Mouse (Mus musculus) liver, postnatal 0 days (tissue): ENCODE results near the gene Cbx6. TPM values are rescaled to one million over a fixed set of nuclear protein-coding genes. Genes with fewer than 3 reads are reported as not detected.

Experiments
- ATAC-seq: fragments of 200-750 bp; cut with Nextera tagmentation; 2 replicates; pipeline ENCODE4 v1.8.0; 2017; ENCODE audit warnings: mild to moderate bottlenecking, moderate library complexity
- DNase-seq: peaks from one replicate; pipeline ENCODE4 v3.0.0-alpha.2; 2016
- H3K27ac ChIP-seq: fragments of 300-500 bp; sonication (generic); 2 replicates; pipeline ENCODE4 v1.5.1; 2014; ENCODE audit warnings: antibody characterized with exemption, moderate library complexity, mild to moderate bottlenecking, low read depth
- H3K27me3 ChIP-seq: fragments of 300-500 bp; sonication (generic); 2 replicates; pipeline ENCODE4 v1.6.1; 2014; ENCODE audit warnings: low read length, control low read depth, mixed read lengths; ENCODE audit not compliant: insufficient read depth
- H3K36me3 ChIP-seq: fragments of 300-500 bp; sonication (generic); replicated peaks from 2 replicates; pipeline ENCODE4 v1.6.1; 2014; ENCODE audit warnings: mild to moderate bottlenecking, control low read depth, low read length, moderate library complexity, mixed read lengths; ENCODE audit not compliant: insufficient read depth
- H3K4me1 ChIP-seq: fragments of 300-500 bp; sonication (generic); 2 replicates; pipeline ENCODE4 v1.6.1; 2014; ENCODE audit warnings: antibody characterized with exemption, mild to moderate bottlenecking, control low read depth; ENCODE audit not compliant: insufficient read depth
- H3K4me2 ChIP-seq: fragments of 300-500 bp; sonication (generic); 2 replicates; pipeline ENCODE4 v1.6.1; 2014; ENCODE audit warnings: low read depth, mild to moderate bottlenecking, low read length, moderate library complexity, mixed read lengths
- H3K4me3 ChIP-seq: fragments of 300-500 bp; sonication (generic); 2 replicates; pipeline ENCODE4 v1.5.1; 2014; ENCODE audit warnings: low read depth, low read length
- H3K9ac ChIP-seq: fragments of 300-500 bp; sonication (generic); replicated peaks from 2 replicates; pipeline ENCODE4 v1.6.1; 2014; ENCODE audit warnings: mild to moderate bottlenecking, moderate library complexity
- H3K9me3 ChIP-seq: fragments of 300-500 bp; sonication (generic); 2 replicates; pipeline ENCODE4 v1.6.1; 2016; ENCODE audit warnings: mild to moderate bottlenecking, control low read depth, low read length, mixed read lengths
- CTCF ChIP-seq: sonication (generic); IDR thresholded peaks from 2 replicates; pipeline ENCODE4 v1.5.1; 2016; ENCODE audit warnings: antibody characterized with exemption, low read depth
- EP300 ChIP-seq: IDR thresholded peaks from 2 replicates; pipeline ENCODE4 v1.6.1; 2016; ENCODE audit warnings: antibody characterized with exemption, low read depth, mild to moderate bottlenecking
- WGBS: fragments of 180-500 bp; shearing (Covaris S2); extraction: QIAGEN DNeasy Blood & Tissue Kit; methylation state at CpG from one replicate; pipeline ENCODE4 v1.1.7; 2014; ENCODE audit not compliant: insufficient replicate concordance; 5-methylcytosine and 5-hydroxymethylcytosine counted together
- polyA plus RNA-seq: library from polyadenylated mRNA; unstranded; fragments of >200 nt; fragmentation: Nextera tagmentation; extraction: Ambion mirVana; gene quantifications from 2 replicates; pipeline ENCODE4 v1.2.1, GENCODE M21; 2015

The Cbx6 gene
- polyA plus RNA-seq, 1 experiment from 2014 or later, result 4.4 TPM

DNA sequence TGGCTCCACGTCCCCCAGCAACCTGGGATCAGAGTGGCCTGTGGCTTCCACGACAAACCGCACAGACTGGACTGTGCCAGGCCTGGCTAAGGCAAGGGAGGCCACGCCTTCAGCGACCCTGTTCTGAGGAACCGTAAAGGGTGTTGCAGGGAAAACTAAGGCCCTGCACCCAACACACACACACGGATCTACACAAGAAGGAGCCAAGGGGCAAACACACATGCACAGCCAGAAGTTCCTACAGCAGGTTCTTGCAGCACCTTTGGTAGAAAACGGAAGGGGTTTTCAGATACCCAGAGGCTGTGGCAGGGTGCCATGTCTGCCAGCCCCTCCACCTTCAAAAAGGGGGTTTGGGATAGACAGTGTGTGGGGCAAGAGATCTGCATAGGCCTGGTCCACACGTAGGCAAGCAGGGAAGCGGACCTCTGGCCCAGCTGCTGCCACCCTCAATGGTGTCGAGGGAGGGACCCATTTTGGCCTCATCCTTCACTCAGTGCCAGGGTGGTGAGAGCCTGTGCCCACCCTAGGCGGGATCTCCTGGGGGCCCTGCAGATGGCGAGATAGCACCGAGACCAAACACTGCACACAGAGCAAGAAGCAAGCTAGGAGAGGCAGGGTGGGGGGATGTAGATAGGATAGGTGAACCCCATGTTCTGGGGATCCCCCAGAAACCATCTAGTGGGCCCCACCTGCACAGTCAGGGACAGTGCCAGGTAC, 7.3 kb downstream of the Cbx6 start:
- ATAC-seq (no peak), DNase-seq (no peak)
- H3K27ac ChIP-seq, result no peak overlapping the region
- H3K36me3 ChIP-seq, result no peaks in the 10 kb centered on the region
- H3K9ac ChIP-seq, result no peak overlapping the region
- H3K4me2 ChIP-seq, result no peak overlapping the region
- TF ChIP-seq EP300 (no peak), CTCF (no peak)
- no peak overlapping the region for H3K4me3 ChIP-seq
- no peaks in the 10 kb centered on the region for H3K9me3 ChIP-seq
- peaks cover 2% of the 10 kb centered on the region; the same call in 1 of the 2 replicates for H3K4me1 ChIP-seq
- H3K27me3 ChIP-seq, result no peaks in the 10 kb centered on the region
- WGBS, result 80% methylated on average over 14 of the region's 14 CpGs

DNA sequence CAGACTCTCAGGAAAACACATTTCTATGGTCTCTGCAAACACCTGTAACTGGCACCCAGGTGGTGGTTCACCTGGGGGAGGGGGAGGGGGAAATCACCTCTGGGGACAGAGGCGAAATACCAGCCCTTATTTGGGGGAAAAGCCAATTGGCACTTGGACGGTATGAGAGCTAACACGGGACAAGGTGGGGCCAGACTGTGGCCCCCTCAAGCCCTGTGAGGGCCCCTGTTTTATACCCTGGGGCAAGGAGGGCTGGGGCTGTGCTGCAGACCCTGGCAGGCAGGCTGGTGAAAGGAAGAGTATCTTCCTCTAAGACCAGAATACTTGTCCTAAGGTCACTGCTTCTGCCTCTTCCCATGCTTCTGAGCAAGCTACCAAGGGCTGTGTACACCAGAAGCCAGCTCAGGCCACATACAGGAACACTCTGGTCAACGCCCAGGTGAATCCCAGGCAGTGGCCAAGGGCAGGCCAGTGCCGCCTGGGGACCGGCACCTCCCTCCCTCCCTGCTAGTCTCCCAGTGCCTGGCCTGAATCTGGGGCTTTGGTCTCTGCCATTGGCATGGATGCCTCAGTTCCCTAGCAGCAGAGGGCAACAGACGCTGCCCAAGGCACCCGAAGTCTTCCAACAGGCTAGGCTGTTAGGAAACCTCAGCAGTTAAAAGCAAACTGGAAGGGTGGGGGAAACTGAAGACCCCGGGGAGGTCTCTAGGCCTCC, 8.1 kb downstream of the Cbx6 start:
- ATAC-seq, result no peak
- H3K27ac ChIP-seq, result no peak overlapping the region
- DNase-seq, result no peak
- no peaks in the 10 kb centered on the region for H3K9me3 ChIP-seq
- WGBS, result 79% methylated on average over 9 of the region's 9 CpGs
- no peak overlapping the region for H3K4me2 ChIP-seq
- TF ChIP-seq CTCF (no peak), EP300 (no peak)
- H3K27me3 ChIP-seq, result no peaks in the 10 kb centered on the region
- peaks cover 2% of the 10 kb centered on the region; the same call in 1 of the 2 replicates for H3K4me1 ChIP-seq
- no peaks in the 10 kb centered on the region for H3K36me3 ChIP-seq
- no peak overlapping the region for H3K4me3 ChIP-seq
- no peak overlapping the region for H3K9ac ChIP-seq

DNA sequence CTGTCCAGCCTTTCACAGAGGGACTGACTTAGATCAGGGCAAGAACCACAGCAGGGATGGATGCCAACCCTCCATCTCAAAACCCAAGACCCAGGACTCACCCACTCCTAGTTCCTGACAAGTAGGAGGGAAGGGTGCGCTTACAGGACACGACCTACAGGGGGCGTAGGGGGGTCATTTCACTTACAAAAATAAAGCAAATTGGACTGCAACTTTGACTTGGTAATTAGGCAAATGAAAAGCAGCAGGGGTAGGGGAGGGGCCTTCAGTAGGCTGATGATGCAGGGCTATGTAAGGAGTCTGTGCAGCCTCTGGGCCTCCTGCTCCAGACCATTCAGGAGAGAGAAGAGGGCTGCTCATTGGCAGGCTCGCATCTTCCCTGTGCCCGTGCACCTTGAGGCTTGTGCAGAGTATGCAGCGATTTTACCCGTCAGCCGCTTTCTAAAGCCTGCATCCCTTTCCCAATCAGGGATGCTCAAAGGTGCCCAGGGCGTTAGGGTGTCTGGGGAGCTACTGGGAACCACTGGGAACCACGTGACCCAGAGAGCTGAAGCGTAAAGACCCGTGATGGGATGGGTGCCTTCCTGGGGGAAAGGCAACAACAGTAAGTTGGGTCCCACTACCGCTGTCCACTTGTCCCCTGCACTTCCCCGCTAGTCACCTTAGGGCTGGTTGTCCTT, 9.2 kb downstream of the Cbx6 start:
- Histone ChIP-seq H3K27ac (no peak overlapping the region), H3K27me3 (no peaks in the 10 kb centered on the region), H3K36me3 (no peaks in the 10 kb centered on the region), H3K4me2 (no peak overlapping the region), H3K4me3 (no peak overlapping the region), H3K4me1 (peaks cover 2% of the 10 kb centered on the region; the same call in 1 of the 2 replicates), H3K9me3 (no peaks in the 10 kb centered on the region), H3K9ac (no peak overlapping the region)
- 71% methylated on average over 14 of the region's 14 CpGs for WGBS
- ATAC-seq (no peak), DNase-seq (peak; percentile 49)
- TF ChIP-seq CTCF (peak; percentile 68), EP300 (no peak)

DNA sequence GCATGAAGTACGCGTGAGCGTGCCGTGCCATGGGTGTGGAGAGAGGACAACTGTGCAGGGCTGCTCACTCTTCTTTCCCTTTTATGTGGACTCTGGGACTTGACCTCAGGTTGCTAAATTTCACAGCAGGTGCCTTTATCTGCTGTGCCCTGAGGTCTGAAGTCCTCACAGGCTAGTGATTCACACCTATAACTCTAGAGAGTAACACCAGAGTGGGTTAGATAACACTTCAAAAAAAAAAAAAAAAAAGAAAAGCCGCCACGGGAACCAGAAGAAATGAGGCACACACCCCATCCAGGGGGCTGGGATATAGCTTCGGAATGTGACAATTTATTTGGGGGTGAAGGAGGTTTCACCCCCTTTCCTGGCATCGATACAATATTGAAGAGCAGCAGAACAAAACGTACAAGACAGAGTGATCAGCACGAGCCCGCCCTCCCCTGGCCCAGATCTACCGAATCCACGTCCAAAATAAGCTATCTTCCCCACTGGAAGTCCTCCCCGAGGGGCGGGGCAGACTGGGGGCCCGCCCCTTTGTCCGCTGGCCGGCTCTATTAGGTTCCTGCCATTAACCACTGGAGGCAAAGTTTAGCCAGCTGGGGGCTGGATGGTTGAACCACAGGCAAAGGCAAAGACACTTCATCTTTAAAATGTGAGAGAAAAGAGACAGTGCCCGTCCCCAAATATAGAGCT, 10.8 kb downstream of the Cbx6 start:
- Histone ChIP-seq H3K4me2 (no peak overlapping the region), H3K9me3 (no peaks in the 10 kb centered on the region), H3K36me3 (no peaks in the 10 kb centered on the region), H3K4me1 (peaks cover 2% of the 10 kb centered on the region; the same call in 1 of the 2 replicates), H3K27ac (no peak overlapping the region), H3K9ac (no peak overlapping the region), H3K4me3 (no peak overlapping the region), H3K27me3 (no peaks in the 10 kb centered on the region)
- WGBS, result 73% methylated on average over 19 of the region's 19 CpGs
- ATAC-seq (no peak), DNase-seq (peak; percentile 37)
- TF ChIP-seq EP300, result no peak
- no peak for TF ChIP-seq CTCF

DNA sequence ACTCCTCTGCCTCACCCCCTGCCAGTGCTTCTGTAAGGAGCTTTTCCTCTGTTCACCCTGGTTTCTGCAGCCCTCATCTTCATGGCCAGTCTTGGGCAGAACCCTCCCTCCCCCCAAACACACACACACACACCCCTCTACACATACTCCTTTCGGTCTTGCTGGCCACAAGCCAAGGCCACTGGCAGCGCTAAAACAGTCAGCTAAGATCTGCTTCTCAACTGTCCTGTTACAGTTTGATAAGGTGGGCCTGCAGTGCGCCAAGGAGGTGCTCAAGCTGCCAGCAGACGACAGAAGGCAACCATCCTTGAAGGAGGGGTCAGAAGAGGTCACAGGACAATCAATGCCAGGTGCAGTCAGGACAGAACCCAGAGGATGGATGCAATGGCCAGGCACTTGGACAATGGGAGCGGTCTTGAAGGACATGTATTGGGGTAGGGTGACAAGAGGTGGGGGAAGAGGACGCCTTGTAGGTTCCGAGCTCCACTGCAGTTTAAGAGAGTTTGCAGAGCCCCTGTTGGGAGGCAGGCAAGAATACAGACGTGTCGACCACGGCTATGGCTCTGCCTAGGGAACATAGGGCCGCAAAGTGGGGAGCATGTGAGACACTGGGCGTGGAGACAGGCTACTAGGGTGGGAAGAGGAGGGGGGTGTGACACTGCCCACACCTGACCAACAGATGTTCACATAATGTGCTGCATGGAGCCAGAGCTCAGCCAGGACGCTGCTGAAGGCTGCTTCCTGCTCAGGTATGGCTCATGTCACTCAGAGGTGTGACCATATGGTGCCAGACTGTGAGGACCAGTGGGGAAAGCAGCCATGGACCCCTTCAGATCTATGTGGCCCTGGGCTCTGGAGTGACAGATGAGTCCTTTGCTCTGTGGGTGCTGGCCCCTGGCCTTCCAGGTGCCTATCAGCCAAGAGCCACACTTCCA, 12.0 kb downstream of the Cbx6 start:
- no peak for TF ChIP-seq CTCF
- TF ChIP-seq EP300, result peak; percentile 53; the same call in 1 of the 2 replicates
- Histone ChIP-seq H3K27ac (no peak overlapping the region), H3K4me3 (no peak overlapping the region), H3K9ac (no peak overlapping the region), H3K27me3 (no peaks in the 10 kb centered on the region), H3K36me3 (no peaks in the 10 kb centered on the region), H3K4me2 (no peak overlapping the region), H3K4me1 (peaks cover 2% of the 10 kb centered on the region; the same call in 1 of the 2 replicates), H3K9me3 (no peaks in the 10 kb centered on the region)
- DNase-seq (peak; percentile 36), ATAC-seq (peak; percentile 74)
- 66% methylated on average over 13 of the region's 13 CpGs for WGBS
